Comparison of ENCODE assay signal across 8 mouse cellular contexts in genomic region chr4:117887133-117887532, GRCm38 (mm10). TPM values are rescaled to one million over a fixed set of nuclear protein-coding genes. Genes with fewer than 3 reads are reported as not detected.
DNase-seq lines count a peak whose midpoint lies in the region; ATAC-seq and TF ChIP-seq lines count a peak whose summit lies in the region.

TSS of gene Atp6v0b (minus strand) at chr4:117887333.

- peak within 1 kb of the TSS; percentile 95 for H3K4me2 ChIP-seq in lung, postnatal 0 days (replicated peaks; ENCODE audit: low read depth, low read length)

- H3K4me3 ChIP-seq in hindbrain, embryonic 10.5 days = peak within 1 kb of the TSS; percentile 70
- peak within 1 kb of the TSS; percentile 90 for H3K4me3 ChIP-seq in lung, postnatal 0 days (ENCODE audit: low read depth, low read length)

- peaks cover 60% of the 10 kb centered on the region for H3K4me1 ChIP-seq in hindbrain, embryonic 10.5 days (replicated peaks)
- peaks cover 10% of the 10 kb centered on the region; the same call in 1 of the 2 replicates for H3K4me1 ChIP-seq in lung, postnatal 0 days (ENCODE audit: insufficient read depth, low read depth, low read length)

- 0 out of 2 replicates have a peak, but pooled peaks have one; percentile 4 for TF ChIP-seq CTCF in lung, postnatal 0 days (IDR thresholded peaks at IDR 0.05)

- under 1% methylated on average over 37 of the region's 37 CpGs for WGBS in hindbrain, embryonic 10.5 days
- under 1% methylated on average over 23 of the region's 37 CpGs for WGBS in lung, postnatal 0 days

- H3K27ac ChIP-seq in hindbrain, embryonic 10.5 days = peak within 1 kb of the TSS; percentile 87
- H3K27ac ChIP-seq in lung, postnatal 0 days (ENCODE audit: low read length) = peak within 1 kb of the TSS; percentile 66; the same call in 1 of the 2 replicates

- no peak for TF ChIP-seq EP300 in lung, postnatal 0 days (IDR thresholded peaks at IDR 0.05)

- peak; percentile 63 for ATAC-seq in frontal cortex, adult (ENCODE audit: low TSS enrichment)
- ATAC-seq in lung, postnatal 0 days = peak; percentile 94

- H3K9ac ChIP-seq in lung, postnatal 0 days (replicated peaks; ENCODE audit: low read depth) = peak within 1 kb of the TSS; percentile 78

- H3K27me3 ChIP-seq in hindbrain, embryonic 10.5 days (ENCODE audit: insufficient read depth, poor library complexity, severe bottlenecking) = no peaks in the 10 kb centered on the region
- no peaks in the 10 kb centered on the region for H3K27me3 ChIP-seq in lung, postnatal 0 days (replicated peaks; ENCODE audit: insufficient read depth, low read length)

- H3K36me3 ChIP-seq in hindbrain, embryonic 10.5 days = peaks cover 46% of the 10 kb centered on the region
- H3K36me3 ChIP-seq in lung, postnatal 0 days (ENCODE audit: insufficient read depth, low read length) = peaks cover 11% of the 10 kb centered on the region; the same call in 1 of the 2 replicates

- DNase-seq in MN1 (ENCODE audit: low spot score) = peak; percentile 83
- DNase-seq in cerebellum, adult 9-10 months = peak; percentile 95
- DNase-seq in hindbrain, embryonic 10.5 days (ENCODE audit: low spot score) = peak; percentile 92
- DNase-seq in layer of hippocampus, adult 9-11 months = peak; percentile 95
- peak; percentile 95 for DNase-seq in lung, postnatal 0 days (ENCODE audit: low spot score)
- peak; percentile 89 for DNase-seq in ovary, postnatal 14 days (ENCODE audit: low spot score)
- DNase-seq in thymus, postnatal 14 days = peak; percentile 95

- H3K9me3 ChIP-seq in hindbrain, embryonic 10.5 days = no peaks in the 10 kb centered on the region
- no peaks in the 10 kb centered on the region for H3K9me3 ChIP-seq in lung, postnatal 0 days (ENCODE audit: low read length)

RNA-seq across cellular contexts. Expression of gene Atp6v0b, which starts in this region (rescaled TPM):
- 208 and 263 TPM in 2 replicates for polyA plus RNA-seq in hindbrain, embryonic 10.5 days (2016; fragmentation: Nextera tagmentation; extraction: Ambion mirVana)
- 346 TPM in 2 replicates for polyA plus RNA-seq in lung, postnatal 0 days (2015; fragmentation: Nextera tagmentation; extraction: Ambion mirVana)

Comparison
In these comparisons a context has a peak if more than half of its experiments do, and no peak if none do; other contexts are left out.
1. Peak in every context shown above with its lines: DNase-seq, ATAC-seq, H3K4me3 ChIP-seq and H3K27ac ChIP-seq.